31 mouse cellular contexts compared by ENCODE assay signal in the genomic region with DNA sequence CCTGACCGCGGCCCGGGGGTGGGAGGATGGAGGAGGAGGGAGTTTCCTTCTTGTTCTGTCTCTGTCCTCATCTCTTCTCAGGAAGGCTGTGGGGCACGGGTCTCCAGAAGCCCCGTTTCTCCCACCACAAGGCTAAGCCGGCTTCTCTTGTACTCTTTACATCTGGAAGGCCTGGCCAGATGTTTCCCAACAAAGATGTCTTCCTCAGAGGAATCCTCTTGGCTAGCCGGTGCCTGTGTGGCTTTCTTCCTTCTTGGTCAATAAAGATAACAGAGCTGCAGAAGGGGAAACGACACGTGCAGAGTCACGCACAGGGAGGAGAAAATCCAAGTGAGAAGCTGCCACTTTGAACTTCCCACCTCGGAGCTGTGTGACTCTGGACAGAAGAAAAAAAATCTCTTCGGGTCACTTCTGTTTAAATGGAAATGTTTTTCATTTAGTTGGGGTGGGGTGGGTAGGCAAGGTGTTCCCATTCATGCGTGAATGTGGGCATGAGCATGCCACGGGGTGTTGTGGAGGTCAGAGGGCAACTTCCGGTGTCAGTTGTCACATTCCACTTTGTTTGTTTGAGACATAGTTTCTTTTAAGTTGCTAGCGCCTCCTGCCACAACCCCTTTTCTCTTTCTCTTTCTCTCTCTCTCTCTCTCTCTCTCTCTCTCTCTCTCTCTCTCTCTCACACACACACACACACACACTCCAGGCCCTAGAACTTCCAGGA. TPM values are rescaled to one million over a fixed set of nuclear protein-coding genes. Genes with fewer than 3 reads are reported as not detected.
DNase-seq lines count a peak whose midpoint lies in the region; ATAC-seq and TF ChIP-seq lines count a peak whose summit lies in the region.
"Had no signal": no experiment of that assay in that cellular context is flagged by ENCODE, and none has a peak within 500 bp of the region (broad histone marks: within the 10 kb centered on the region; RNA-seq: fewer than 3 reads in every experiment).

No protein-coding gene starts in this region.

- H3K4me3 ChIP-seq in heart, embryonic 12.5 days, result no peak overlapping the region
- no peak overlapping the region for H3K4me3 ChIP-seq in kidney, embryonic 15.5 days (replicated peaks)
- no peak overlapping the region for H3K4me3 ChIP-seq in ES-E14 (ENCODE audit: insufficient read depth in 1 of 2, low read depth in 1 of 2, low read length in 2 of 2, poor library complexity in 1 of 2, severe bottlenecking in 1 of 2)
- H3K4me3 ChIP-seq in limb, embryonic 10.5 days, result no peak overlapping the region
- H3K4me3 ChIP-seq: erythroblast, embryonic 14.5 days; layer of hippocampus, adult 2 months; stomach, embryonic 15.5 days had no signal

- H3K4me1 ChIP-seq in heart, embryonic 12.5 days (replicated peaks), result peaks cover 47% of the 10 kb centered on the region
- H3K4me1 ChIP-seq in kidney, embryonic 15.5 days, result peaks cover 72% of the 10 kb centered on the region
- peaks cover 15 to 27% of the 10 kb centered on the region in 2 experiments; a peak in 3 of 4 replicates for H3K4me1 ChIP-seq in ES-E14 (ENCODE audit: control insufficient read depth in 2 of 2, insufficient read depth in 2 of 2, low read length in 2 of 2, poor library complexity in 1 of 2)
- H3K4me1 ChIP-seq in limb, embryonic 10.5 days, result peaks cover 54% of the 10 kb centered on the region

- no peak for ATAC-seq in heart, embryonic 12.5 days (ENCODE audit: insufficient number of reproducible peaks, low FRiP score)
- ATAC-seq in kidney, embryonic 15.5 days (replicated peaks; ENCODE audit: low FRiP score), result no peak
- ATAC-seq: activated CD4-positive, CD25-positive, alpha-beta regulatory T cell, adult 4 months; forebrain, embryonic 14.5 days; inflammation-experienced regulatory T-cells, adult 6 months; lung, postnatal 0 days; Patski had no signal

- peaks cover 4% of the 10 kb centered on the region; the same call in 1 of the 2 replicates for H3K27me3 ChIP-seq in heart, embryonic 12.5 days (replicated peaks)
- H3K27me3 ChIP-seq in kidney, embryonic 15.5 days, result 0 out of 2 replicates have a peak, but pooled peaks cover 5% of the 10 kb centered on the region
- peaks cover 17% of the 10 kb centered on the region for H3K27me3 ChIP-seq in limb, embryonic 10.5 days (ENCODE audit: low read depth, poor library complexity, severe bottlenecking)
- H3K27me3 ChIP-seq: Patski had no signal

- no peaks in the 10 kb centered on the region for H3K36me3 ChIP-seq in heart, embryonic 12.5 days
- H3K36me3 ChIP-seq in kidney, embryonic 15.5 days, result no peaks in the 10 kb centered on the region
- H3K36me3 ChIP-seq in ES-E14 (ENCODE audit: control insufficient read depth, insufficient read depth, low read length, poor library complexity, severe bottlenecking), result no peaks in the 10 kb centered on the region
- no peaks in the 10 kb centered on the region for H3K36me3 ChIP-seq in limb, embryonic 10.5 days
- H3K36me3 ChIP-seq: stomach, embryonic 15.5 days had no signal

- H3K27ac ChIP-seq in heart, embryonic 12.5 days (ENCODE audit: poor library complexity, severe bottlenecking), result no peak overlapping the region
- H3K27ac ChIP-seq in kidney, embryonic 15.5 days, result peak overlapping the region; percentile 29
- no peak overlapping the region for H3K27ac ChIP-seq in ES-E14 (ENCODE audit: insufficient read depth, low read depth, low read length, poor library complexity, severe bottlenecking)
- H3K27ac ChIP-seq in limb, embryonic 10.5 days, result peak overlapping the region; percentile 22
- H3K27ac ChIP-seq: layer of hippocampus, adult 2 months; stomach, embryonic 15.5 days had no signal

- H3K4me2 ChIP-seq in heart, embryonic 12.5 days, result no peak overlapping the region
- 0 out of 2 replicates have a peak overlapping the region, but pooled peaks have one; percentile 10 for H3K4me2 ChIP-seq in kidney, embryonic 15.5 days
- H3K4me2 ChIP-seq: stomach, embryonic 15.5 days had no signal

- WGBS in heart, embryonic 12.5 days, result 36% methylated on average over 16 of the region's 16 CpGs
- 17% methylated on average over 16 of the region's 16 CpGs for WGBS in kidney, embryonic 15.5 days
- 36% methylated on average over 16 of the region's 16 CpGs for WGBS in limb, embryonic 10.5 days

- peak; percentile 92 for DNase-seq in heart, adult 11 months
- no peak for DNase-seq in kidney, adult 9 months
- no peak for DNase-seq in ES-E14 (ENCODE audit: low read depth, low spot score)
- no peak for DNase-seq in limb, embryonic 10.5 days (ENCODE audit: low spot score)
- no peak for DNase-seq in cerebellum, postnatal 10 days
- DNase-seq: adrenal gland, postnatal 10 days; B cell, adult 2 months; cerebellum, adult 9-11 months; liver; midbrain, embryonic 14.5 days; right cerebral cortex, postnatal 25 days; thymus, adult 2 months had no signal

- H3K9ac ChIP-seq in heart, embryonic 12.5 days, result no peak overlapping the region
- no peak overlapping the region for H3K9ac ChIP-seq in kidney, embryonic 15.5 days
- H3K9ac ChIP-seq in ES-E14 (ENCODE audit: insufficient read depth, low read depth, low read length, poor library complexity, severe bottlenecking), result peak overlapping the region; percentile 34; the same call in 1 of the 2 replicates
- H3K9ac ChIP-seq: stomach, embryonic 15.5 days had no signal

- 0 out of 2 replicates have a peak, but pooled peaks cover 3% of the 10 kb centered on the region for H3K9me3 ChIP-seq in heart, embryonic 12.5 days (replicated peaks)
- H3K9me3 ChIP-seq in kidney, embryonic 15.5 days (replicated peaks), result no peaks in the 10 kb centered on the region
- H3K9me3 ChIP-seq in ES-E14 (ENCODE audit: control insufficient read depth, insufficient read depth, low read depth, low read length), result no peaks in the 10 kb centered on the region
- H3K9me3 ChIP-seq in limb, embryonic 10.5 days (replicated peaks), result no peaks in the 10 kb centered on the region
- H3K9me3 ChIP-seq: stomach, embryonic 15.5 days had no signal

- in situ Hi-C loops in ES-E14 (cut with MboI; ENCODE audit: low sequenced_read_pairs in 2 of 2, unreplicated experiment in 2 of 2), result loop anchor here in 1 of 2 experiments (25.0 kb wide), 1 partner anchor 411 kb away; the partner anchor contains the start of gene Nxph3

TF ChIP-seq in ES-E14, 5 proteins besides CTCF, POLR2A, EP300 and RAD21:
- TF ChIP-seq MAFK (IDR thresholded peaks at IDR 0.05; ENCODE audit: insufficient read depth, low read depth, low read length) (no peak), HCFC1 (IDR thresholded peaks at IDR 0.05; ENCODE audit: borderline replicate concordance, insufficient read depth, low read length) (no peak), ZNF384 (IDR thresholded peaks at IDR 0.05; ENCODE audit: low read depth, low read length) (no peak), CHD2 (IDR thresholded peaks at IDR 0.05; ENCODE audit: low read depth, low read length) (no peak), ZC3H11A (IDR thresholded peaks at IDR 0.05; ENCODE audit: borderline replicate concordance, low read depth, low read length) (no peak)

RNA-seq across cellular contexts. Expression of gene Dlx3, which starts 18.7 kb away (rescaled TPM):
- polyA plus RNA-seq in heart, embryonic 12.5 days (2016; fragmentation: Nextera tagmentation; extraction: Ambion mirVana), result 0.12 and 0.41 TPM in 2 replicates
- 0.78 and 2.5 TPM in 2 replicates for polyA plus RNA-seq in kidney, embryonic 15.5 days (2015; fragmentation: Nextera tagmentation; extraction: Ambion mirVana)
- 0.11 and 0.54 TPM in 2 replicates for total RNA-seq in ES-E14 (2012; rRNA removed)
- polyA plus RNA-seq in limb, embryonic 10.5 days (2016; fragmentation: Nextera tagmentation; extraction: Ambion mirVana), result 6.9 and 9.5 TPM in 2 replicates
- total RNA-seq: gastrocnemius, postnatal 14 days; heart, adult 8-10 months; layer of hippocampus, adult 2 months; left cerebral cortex, postnatal 36 days; megakaryocyte progenitor cell, adult 5-6 weeks had no signal
- polyA plus RNA-seq: activated CD4-positive, CD25-positive, alpha-beta regulatory T cell, adult 4 months; erythroblast, embryonic 14.5 days; forebrain, embryonic 14.5 days; heart, postnatal 0 days; inflammation-experienced regulatory T-cells, adult 6 months; liver, embryonic 16.5 days; neural tube, embryonic 14.5 days; Patski; spleen, adult 2 months had no signal

RNA-seq across cellular contexts. Expression of gene Itga3, which starts 24.6 kb away (rescaled TPM):
- polyA plus RNA-seq in heart, embryonic 12.5 days (2016; fragmentation: Nextera tagmentation; extraction: Ambion mirVana), result 11.8 and 12.1 TPM in 2 replicates
- polyA plus RNA-seq in kidney, embryonic 15.5 days (2015; fragmentation: Nextera tagmentation; extraction: Ambion mirVana), result 21.0 and 22.9 TPM in 2 replicates
- 189 and 246 TPM in 2 replicates for total RNA-seq in ES-E14 (2012; rRNA removed)
- polyA plus RNA-seq in limb, embryonic 10.5 days (2016; fragmentation: Nextera tagmentation; extraction: Ambion mirVana), result 10.2 and 11.1 TPM in 2 replicates
- total RNA-seq: megakaryocyte progenitor cell, adult 5-6 weeks had no signal

RNA-seq across cellular contexts. Expression of gene Dlx4, which starts 44.8 kb away (rescaled TPM):
- 0.14 TPM in 1 of 2 replicates, not detected in the other for polyA plus RNA-seq in heart, embryonic 12.5 days (2016; fragmentation: Nextera tagmentation; extraction: Ambion mirVana)
- polyA plus RNA-seq in kidney, embryonic 15.5 days (2015; fragmentation: Nextera tagmentation; extraction: Ambion mirVana), result not detected in 2 replicates
- 0.16 and 0.18 TPM in 2 replicates for total RNA-seq in ES-E14 (2012; rRNA removed)
- 0.85 and 1.9 TPM in 2 replicates for polyA plus RNA-seq in limb, embryonic 10.5 days (2016; fragmentation: Nextera tagmentation; extraction: Ambion mirVana)
- total RNA-seq: gastrocnemius, postnatal 14 days; heart, adult 8-10 months; layer of hippocampus, adult 2 months; left cerebral cortex, postnatal 36 days; megakaryocyte progenitor cell, adult 5-6 weeks had no signal
- polyA plus RNA-seq: activated CD4-positive, CD25-positive, alpha-beta regulatory T cell, adult 4 months; erythroblast, embryonic 14.5 days; forebrain, embryonic 14.5 days; hindbrain, embryonic 11.5 days; inflammation-experienced regulatory T-cells, adult 6 months; neural tube, embryonic 14.5 days; spleen, adult 2 months had no signal

Comparison
In these comparisons a context has a peak if more than half of its experiments do, and no peak if none do; other contexts are left out.
1. H3K27ac ChIP-seq: peak in kidney, embryonic 15.5 days (single experiment) and limb, embryonic 10.5 days (single experiment); none in heart, embryonic 12.5 days (single experiment) and ES-E14 (single experiment).